Mouse (Mus musculus): Measurements from ENCODE around the gene Gcnt2.

DNA sequence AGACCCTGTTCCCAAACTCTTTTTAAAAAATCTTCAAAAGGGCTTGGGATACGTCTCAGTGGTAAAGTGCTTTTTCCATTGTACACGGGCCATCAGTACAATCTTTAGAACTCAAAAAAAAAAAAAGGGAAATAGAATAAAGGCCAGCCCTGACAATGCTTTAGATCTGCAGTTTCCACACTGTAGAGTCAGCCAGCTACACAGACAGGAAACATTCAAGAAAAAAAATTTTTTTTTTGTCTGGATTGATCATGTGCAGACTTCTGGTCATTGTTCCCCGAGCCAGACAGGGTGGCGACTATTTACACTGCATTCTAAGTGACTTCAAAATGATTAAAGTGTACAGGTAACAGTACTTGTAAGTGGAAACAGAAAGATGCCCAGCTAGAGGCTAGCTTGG is 119.1 kb downstream of the Gcnt2 start:
- TF ChIP-seq POLR2A (IDR thresholded peaks at IDR 0.05; ENCODE audit: control insufficient read depth, extremely low read depth, insufficient read depth, low read length, poor library complexity) (no peak), CTCF (IDR thresholded peaks at IDR 0.05; ENCODE audit: borderline replicate concordance, control insufficient read depth, extremely low read depth, insufficient read depth, low read length, poor library complexity) (no peak)

All from thymus, adult 2 months (tissue).